Mouse (Mus musculus) brain, embryonic 14.5 days (tissue): Measurements from ENCODE around the gene Neurod2.

Experiments
- CTCF ChIP-seq: fragments of 200-500 bp; IDR thresholded peaks from 2 replicates; pipeline ENCODE4 v1.5.1; 2012; ENCODE audit warnings: inconsistent platforms, mild to moderate bottlenecking, moderate library complexity, borderline replicate concordance; ENCODE audit not compliant: insufficient read depth, insufficient read length; ENCODE audit errors: extremely low read depth
- POLR2A ChIP-seq: fragments of 200-500 bp; IDR thresholded peaks from 2 replicates; pipeline ENCODE4 v1.6.1; 2012; ENCODE audit warnings: mild to moderate bottlenecking, inconsistent platforms, borderline replicate concordance; ENCODE audit not compliant: poor library complexity, insufficient read depth, insufficient read length, severe bottlenecking; ENCODE audit errors: extremely low read depth

GRCm38 (mm10) chr11:98290906-98291305, 38.5 kb downstream of the Neurod2 start:
- no peak for TF ChIP-seq CTCF
- TF ChIP-seq POLR2A = no peak
